Mouse (Mus musculus): Measurements from ENCODE around the gene Isoc2b.
"Not testable (repeated sequence)": the region's sequence is repeated elsewhere in the genome, so short reads cannot be mapped to it uniquely, and the experiment has no call there.

Gene Isoc2b

GRCm38 (mm10) chr7:4830476-4830875 lies 39.6 kb downstream of the Isoc2b start:
- no peak for DNase-seq

- DNase-seq: no peak
Observed at GRCm38 (mm10) chr7:4825365-4825764, 44.7 kb downstream of the Isoc2b start.

GRCm38 (mm10) chr7:4822162-4822907 lies 47.7 kb downstream of the Isoc2b start:
- no peak for DNase-seq

GRCm38 (mm10) chr7:4821690-4822089 lies 48.4 kb downstream of the Isoc2b start:
- DNase-seq: no peak

GRCm38 (mm10) chr7:4820925-4821324 lies 49.1 kb downstream of the Isoc2b start:
- not testable (repeated sequence) for DNase-seq

- no peak for DNase-seq
Observed at GRCm38 (mm10) chr7:4816559-4816958, 53.5 kb downstream of the Isoc2b start.

GRCm38 (mm10) chr7:4813105-4813791 lies 56.8 kb downstream of the Isoc2b start:
- no peak for DNase-seq

- peak; percentile 98 to 100 for DNase-seq
Observed at GRCm38 (mm10) chr7:4812303-4813104, 57.6 kb downstream of the Isoc2b start, which contains the start of gene Ube2s. TSS of gene Ube2s (minus strand) at chr7:4812590.

- DNase-seq: peak in 1 of 2 experiments; percentile 36
Observed at GRCm38 (mm10) chr7:4811842-4812302, 58.2 kb downstream of the Isoc2b start.

- DNase-seq: not testable (repeated sequence)
Observed at GRCm38 (mm10) chr7:4811131-4811530, 58.9 kb downstream of the Isoc2b start.

- DNase-seq: peak; percentile 43 to 45
Observed at GRCm38 (mm10) chr7:4806716-4807115, 63.3 kb downstream of the Isoc2b start.

- no peak for DNase-seq
Observed at GRCm38 (mm10) chr7:4802247-4802646, 67.8 kb downstream of the Isoc2b start.

- peak; percentile 48 to 49 for DNase-seq
Observed at GRCm38 (mm10) chr7:4795767-4796433, 74.2 kb downstream of the Isoc2b start.
